Mouse (Mus musculus) MEL (cell line): ENCODE measurements around the gene Bcar1.

Source experiments
- CTCF ChIP-seq, 3 experiments: IDR thresholded peaks in 2 of 3; conservative IDR thresholded peaks in 1 of 3; 2 replicates each; pipeline ENCODE4 v1.5.1; 2011 to 2012; ENCODE audit warnings: low read length in 3 of 3, low read depth in 2 of 3, mild to moderate bottlenecking in 2 of 3, improper control_type of control experiment in 1 of 3, inconsistent platforms in 1 of 3, mixed read lengths in 1 of 3, moderate library complexity in 1 of 3; ENCODE audit not compliant: control insufficient read depth in 1 of 3, insufficient read depth in 1 of 3, poor library complexity in 1 of 3, severe bottlenecking in 1 of 3
- E2F4 ChIP-seq: IDR thresholded peaks from 2 replicates; pipeline ENCODE4 v1.6.1; 2011; ENCODE audit warnings: low read depth, low read length, improper control_type of control experiment, borderline replicate concordance
- GATA1 ChIP-seq: IDR thresholded peaks from 2 replicates; pipeline ENCODE4 v1.6.1; 2011; ENCODE audit warnings: low read depth, low read length, improper control_type of control experiment
- JUND ChIP-seq: IDR thresholded peaks from 2 replicates; pipeline ENCODE4 v1.6.1; 2011; ENCODE audit warnings: low read depth, mild to moderate bottlenecking, improper control_type of control experiment, low read length
- MAZ ChIP-seq: IDR thresholded peaks from 2 replicates; pipeline ENCODE4 v1.6.1; 2012; ENCODE audit warnings: low read depth, mild to moderate bottlenecking, inconsistent platforms, low read length, improper control_type of control experiment
- TAL1 ChIP-seq: IDR thresholded peaks from 2 replicates; pipeline ENCODE4 v1.6.1; 2012; ENCODE audit warnings: mild to moderate bottlenecking, inconsistent platforms, low read length, moderate library complexity, mixed read lengths

DNA sequence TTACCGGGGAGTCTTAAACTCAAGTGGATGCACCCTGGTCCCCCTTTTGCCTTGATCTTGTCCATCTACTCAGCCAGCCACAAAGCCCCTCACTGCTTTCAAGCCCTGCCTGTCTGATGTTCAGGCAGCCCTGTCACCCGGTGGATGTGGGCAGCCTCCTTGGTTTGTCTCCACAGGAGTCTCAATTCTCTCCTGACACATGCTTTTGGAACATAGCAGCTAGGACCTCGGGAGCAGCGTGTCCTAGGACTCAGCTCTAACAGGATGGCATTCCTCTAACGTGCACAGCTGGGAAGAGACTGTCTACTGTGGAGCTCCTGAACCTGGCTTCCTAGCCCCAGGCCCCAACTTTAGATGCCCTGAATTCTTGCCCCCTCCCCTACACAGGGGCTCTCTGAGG is 37.9 kb downstream of the Bcar1 start:
- TF ChIP-seq JUND (no peak), MAZ (no peak), CTCF (IDR thresholded peaks at IDR 0.05 in 2 of 3, conservative IDR thresholded peaks at IDR 0.05 in 1 of 3; ENCODE audit: control insufficient read depth in 1 of 3, insufficient read depth in 1 of 3, low read depth in 2 of 3, low read length in 3 of 3, poor library complexity in 1 of 3, severe bottlenecking in 1 of 3) (no peak), TAL1 (no peak), GATA1 (no peak), E2F4 (no peak)
